Mouse (Mus musculus): Measurements from ENCODE around the gene Nod1. TPM values are rescaled to one million over a fixed set of nuclear protein-coding genes. Genes with fewer than 3 reads are reported as not detected.

Nod1 gene
- polyA plus RNA-seq, 1 experiment from 2014 or later: 4.2 TPM

- Histone ChIP-seq H3K4me1 (replicated peaks) (peaks cover 13% of the 10 kb centered on the region), H3K27me3 (replicated peaks) (peaks cover 33% of the 10 kb centered on the region), H3K9ac (no peak overlapping the region), H3K36me3 (no peaks in the 10 kb centered on the region), H3K9me3 (replicated peaks) (no peaks in the 10 kb centered on the region), H3K4me3 (no peak overlapping the region), H3K4me2 (no peak overlapping the region), H3K27ac (ENCODE audit: poor library complexity, severe bottlenecking) (no peak overlapping the region)
- WGBS: 57% methylated on average over 4 of the region's 4 CpGs
- ATAC-seq (ENCODE audit: insufficient number of reproducible peaks, low FRiP score): peak; percentile 67; the same call in 1 of the 2 replicates
These were observed 32.8 kb downstream of the Nod1 start for GRCm38 (mm10) chr6:54939631-54940030.

- peaks cover 21% of the 10 kb centered on the region for H3K4me1 ChIP-seq (replicated peaks)
- no peak overlapping the region for H3K9ac ChIP-seq
- H3K36me3 ChIP-seq: 0 out of 2 replicates have a peak, but pooled peaks cover 2% of the 10 kb centered on the region
- WGBS: 41% methylated on average over 2 of the region's 2 CpGs
- ATAC-seq (ENCODE audit: insufficient number of reproducible peaks, low FRiP score): no peak
- H3K9me3 ChIP-seq (replicated peaks): no peaks in the 10 kb centered on the region
- 0 out of 2 replicates have a peak, but pooled peaks cover 3% of the 10 kb centered on the region for H3K27me3 ChIP-seq (replicated peaks)
- no peak overlapping the region for H3K27ac ChIP-seq (ENCODE audit: poor library complexity, severe bottlenecking)
- no peak overlapping the region for H3K4me3 ChIP-seq
- H3K4me2 ChIP-seq: no peak overlapping the region
These were observed 35.9 kb downstream of the Nod1 start for GRCm38 (mm10) chr6:54936496-54936895.

- 71% methylated on average over 5 of the region's 5 CpGs for WGBS
- 0 out of 2 replicates have a peak, but pooled peaks cover 3% of the 10 kb centered on the region for H3K9me3 ChIP-seq (replicated peaks)
- 0 out of 2 replicates have a peak, but pooled peaks cover 3% of the 10 kb centered on the region for H3K36me3 ChIP-seq
These were observed 37.5 kb downstream of the Nod1 start for GRCm38 (mm10) chr6:54934930-54935329.

GRCm38 (mm10) chr6:54934313-54934712 lies 38.1 kb downstream of the Nod1 start:
- Histone ChIP-seq H3K27me3 (replicated peaks) (no peaks in the 10 kb centered on the region), H3K4me1 (replicated peaks) (peaks cover 14% of the 10 kb centered on the region), H3K4me3 (no peak overlapping the region), H3K9ac (no peak overlapping the region), H3K4me2 (no peak overlapping the region), H3K27ac (ENCODE audit: poor library complexity, severe bottlenecking) (no peak overlapping the region), H3K9me3 (replicated peaks) (0 out of 2 replicates have a peak, but pooled peaks cover 3% of the 10 kb centered on the region), H3K36me3 (0 out of 2 replicates have a peak, but pooled peaks cover 3% of the 10 kb centered on the region)
- WGBS: 52% methylated on average over 8 of the region's 8 CpGs
- no peak for ATAC-seq (ENCODE audit: insufficient number of reproducible peaks, low FRiP score)

More at GRCm38 (mm10) chr6:54934930-54935329, 37.5 kb downstream of the Nod1 start:
- Histone ChIP-seq H3K4me3 (no peak overlapping the region), H3K4me1 (replicated peaks) (peaks cover 16% of the 10 kb centered on the region), H3K27ac (ENCODE audit: poor library complexity, severe bottlenecking) (no peak overlapping the region), H3K27me3 (replicated peaks) (no peaks in the 10 kb centered on the region), H3K9ac (no peak overlapping the region), H3K4me2 (no peak overlapping the region)
- no peak for ATAC-seq (ENCODE audit: insufficient number of reproducible peaks, low FRiP score)

- H3K9ac ChIP-seq: no peak overlapping the region
- H3K27me3 ChIP-seq (replicated peaks): no peaks in the 10 kb centered on the region
- H3K27ac ChIP-seq (ENCODE audit: poor library complexity, severe bottlenecking): no peak overlapping the region
- H3K4me1 ChIP-seq (replicated peaks): peaks cover 14% of the 10 kb centered on the region
- no peak overlapping the region for H3K4me3 ChIP-seq
- WGBS: 58% methylated on average over 3 of the region's 3 CpGs
- 0 out of 2 replicates have a peak, but pooled peaks cover 3% of the 10 kb centered on the region for H3K36me3 ChIP-seq
- no peak overlapping the region for H3K4me2 ChIP-seq
- no peak for ATAC-seq (ENCODE audit: insufficient number of reproducible peaks, low FRiP score)
- 0 out of 2 replicates have a peak, but pooled peaks cover 3% of the 10 kb centered on the region for H3K9me3 ChIP-seq (replicated peaks)
These were observed 38.5 kb downstream of the Nod1 start for GRCm38 (mm10) chr6:54933866-54934265.

GRCm38 (mm10) chr6:54933216-54933615 lies 39.2 kb downstream of the Nod1 start:
- no peak overlapping the region for H3K4me3 ChIP-seq
- H3K36me3 ChIP-seq: 0 out of 2 replicates have a peak, but pooled peaks cover 3% of the 10 kb centered on the region
- H3K27me3 ChIP-seq (replicated peaks): no peaks in the 10 kb centered on the region
- no peak overlapping the region for H3K27ac ChIP-seq (ENCODE audit: poor library complexity, severe bottlenecking)
- H3K4me2 ChIP-seq: no peak overlapping the region
- 70% methylated on average over 5 of the region's 5 CpGs for WGBS
- ATAC-seq (ENCODE audit: insufficient number of reproducible peaks, low FRiP score): no peak
- 0 out of 2 replicates have a peak, but pooled peaks cover 3% of the 10 kb centered on the region for H3K9me3 ChIP-seq (replicated peaks)
- H3K4me1 ChIP-seq (replicated peaks): peaks cover 14% of the 10 kb centered on the region
- H3K9ac ChIP-seq: no peak overlapping the region

GRCm38 (mm10) chr6:54932526-54932925 lies 39.9 kb downstream of the Nod1 start:
- 91% methylated on average over 12 of the region's 12 CpGs for WGBS
- Histone ChIP-seq H3K9ac (no peak overlapping the region), H3K27ac (ENCODE audit: poor library complexity, severe bottlenecking) (no peak overlapping the region), H3K4me3 (no peak overlapping the region), H3K4me1 (replicated peaks) (peaks cover 14% of the 10 kb centered on the region), H3K4me2 (no peak overlapping the region), H3K36me3 (0 out of 2 replicates have a peak, but pooled peaks cover 3% of the 10 kb centered on the region), H3K27me3 (replicated peaks) (no peaks in the 10 kb centered on the region), H3K9me3 (replicated peaks) (0 out of 2 replicates have a peak, but pooled peaks cover 3% of the 10 kb centered on the region)
- no peak for ATAC-seq (ENCODE audit: insufficient number of reproducible peaks, low FRiP score)

- 86% methylated on average over 4 of the region's 4 CpGs for whole genome bisulfite sequencing
- Histone ChIP-seq H3K27me3 (replicated peaks) (no peaks in the 10 kb centered on the region), H3K4me1 (replicated peaks) (peaks cover 14% of the 10 kb centered on the region), H3K4me2 (no peak overlapping the region), H3K9ac (no peak overlapping the region), H3K4me3 (no peak overlapping the region), H3K27ac (ENCODE audit: poor library complexity, severe bottlenecking) (no peak overlapping the region), H3K9me3 (replicated peaks) (0 out of 2 replicates have a peak, but pooled peaks cover 3% of the 10 kb centered on the region), H3K36me3 (0 out of 2 replicates have a peak, but pooled peaks cover 3% of the 10 kb centered on the region)
- no peak for ATAC-seq (ENCODE audit: insufficient number of reproducible peaks, low FRiP score)
These were observed 40.8 kb downstream of the Nod1 start for GRCm38 (mm10) chr6:54931641-54932040.

GRCm38 (mm10) chr6:54927946-54928345 lies 44.5 kb downstream of the Nod1 start:
- Histone ChIP-seq H3K4me3 (no peak overlapping the region), H3K4me2 (no peak overlapping the region), H3K9ac (no peak overlapping the region), H3K4me1 (replicated peaks) (no peaks in the 10 kb centered on the region), H3K36me3 (0 out of 2 replicates have a peak, but pooled peaks cover 3% of the 10 kb centered on the region), H3K27me3 (replicated peaks) (no peaks in the 10 kb centered on the region), H3K9me3 (replicated peaks) (0 out of 2 replicates have a peak, but pooled peaks cover 3% of the 10 kb centered on the region), H3K27ac (ENCODE audit: poor library complexity, severe bottlenecking) (no peak overlapping the region)
- 79% methylated on average over 6 of the region's 6 CpGs for WGBS
- no peak for ATAC-seq (ENCODE audit: insufficient number of reproducible peaks, low FRiP score)

GRCm38 (mm10) chr6:54926899-54927298 lies 45.5 kb downstream of the Nod1 start:
- H3K4me1 ChIP-seq (replicated peaks): no peaks in the 10 kb centered on the region
- H3K36me3 ChIP-seq: 0 out of 2 replicates have a peak, but pooled peaks cover 3% of the 10 kb centered on the region
- H3K27me3 ChIP-seq (replicated peaks): no peaks in the 10 kb centered on the region
- H3K4me3 ChIP-seq: no peak overlapping the region
- H3K9ac ChIP-seq: no peak overlapping the region
- 0 out of 2 replicates have a peak, but pooled peaks cover 3% of the 10 kb centered on the region for H3K9me3 ChIP-seq (replicated peaks)
- no peak overlapping the region for H3K27ac ChIP-seq (ENCODE audit: poor library complexity, severe bottlenecking)
- WGBS: 69% methylated on average over 2 of the region's 2 CpGs
- ATAC-seq (ENCODE audit: insufficient number of reproducible peaks, low FRiP score): no peak
- no peak overlapping the region for H3K4me2 ChIP-seq

- H3K4me2 ChIP-seq: no peak overlapping the region
- no peak for ATAC-seq (ENCODE audit: insufficient number of reproducible peaks, low FRiP score)
- no peaks in the 10 kb centered on the region for H3K9me3 ChIP-seq (replicated peaks)
- H3K27ac ChIP-seq (ENCODE audit: poor library complexity, severe bottlenecking): no peak overlapping the region
- H3K36me3 ChIP-seq: no peaks in the 10 kb centered on the region
- H3K4me1 ChIP-seq (replicated peaks): no peaks in the 10 kb centered on the region
- WGBS: 57% methylated on average over 7 of the region's 7 CpGs
- no peaks in the 10 kb centered on the region for H3K27me3 ChIP-seq (replicated peaks)
- H3K9ac ChIP-seq: no peak overlapping the region
- H3K4me3 ChIP-seq: no peak overlapping the region
These were observed 46.5 kb downstream of the Nod1 start for GRCm38 (mm10) chr6:54925736-54926440.
